Mouse (Mus musculus) forebrain, postnatal 0 days (tissue): ENCODE measurements around the gene Il2rg. TPM values are rescaled to one million over a fixed set of nuclear protein-coding genes. Genes with fewer than 3 reads are reported as not detected.

Experiments used
- ATAC-seq: fragments of 200-750 bp; cut with Nextera tagmentation; 2 replicates; pipeline ENCODE4 v1.8.0; 2017; ENCODE audit warnings: mild to moderate bottlenecking, moderate library complexity
- DNase-seq: peaks from one replicate; pipeline ENCODE4 v3.0.0-alpha.2; 2015
- H3K27ac ChIP-seq: fragments of 300-500 bp; sonication (generic); 2 replicates; pipeline ENCODE4 v1.5.1; 2014; ENCODE audit warnings: low read depth, mild to moderate bottlenecking, antibody characterized with exemption, low read length, moderate library complexity, mixed read lengths
- H3K27me3 ChIP-seq: fragments of 300-500 bp; sonication (generic); 2 replicates; pipeline ENCODE4 v1.6.1; 2014; ENCODE audit warnings: mild to moderate bottlenecking, low read length, mixed read lengths; ENCODE audit not compliant: insufficient read depth
- H3K36me3 ChIP-seq: fragments of 300-500 bp; sonication (generic); 2 replicates; pipeline ENCODE4 v1.6.1; 2014; ENCODE audit warnings: mild to moderate bottlenecking, moderate library complexity; ENCODE audit not compliant: insufficient read depth
- H3K4me1 ChIP-seq: fragments of 300-500 bp; sonication (generic); 2 replicates; pipeline ENCODE4 v1.6.1; 2014; ENCODE audit warnings: antibody characterized with exemption; ENCODE audit not compliant: insufficient read depth
- H3K4me2 ChIP-seq: fragments of 300-500 bp; sonication (generic); 2 replicates; pipeline ENCODE4 v1.6.1; 2014; ENCODE audit warnings: low read depth, mild to moderate bottlenecking, moderate library complexity
- H3K4me3 ChIP-seq: fragments of 300-500 bp; sonication (generic); 2 replicates; pipeline ENCODE4 v1.5.1; 2014; ENCODE audit warnings: low read depth, low read length, mixed read lengths
- H3K9ac ChIP-seq: fragments of 300-500 bp; sonication (generic); 2 replicates; pipeline ENCODE4 v1.6.1; 2014; ENCODE audit warnings: mild to moderate bottlenecking
- H3K9me3 ChIP-seq: fragments of 300-500 bp; sonication (generic); 2 replicates; pipeline ENCODE4 v1.6.1; 2016; ENCODE audit warnings: low read length
- CTCF ChIP-seq: sonication (generic); IDR thresholded peaks from 2 replicates; pipeline ENCODE4 v1.5.1; 2016; ENCODE audit warnings: antibody characterized with exemption, control low read depth, low read depth
- WGBS: fragments of 180-500 bp; shearing (Covaris S2); extraction: QIAGEN DNeasy Blood & Tissue Kit; methylation state at CpG from one replicate; pipeline ENCODE4 v1.1.7; 2014; 5-methylcytosine and 5-hydroxymethylcytosine counted together
- polyA plus RNA-seq: library from polyadenylated mRNA; unstranded; fragments of >200 nt; fragmentation: Nextera tagmentation; extraction: Ambion mirVana; gene quantifications from 2 replicates; pipeline ENCODE4 v1.2.1, GENCODE M21; 2015
- total RNA-seq: library from RNA; depleted of rRNA; stranded (reverse); fragments of >200 nt; gene quantifications from 2 replicates; pipeline ENCODE4 v1.2.3, GENCODE M21; 2014

The Il2rg gene
- total and polyA plus RNA-seq, 2 experiments from 2014 or later: 1.2 to 4.2 TPM

DNA sequence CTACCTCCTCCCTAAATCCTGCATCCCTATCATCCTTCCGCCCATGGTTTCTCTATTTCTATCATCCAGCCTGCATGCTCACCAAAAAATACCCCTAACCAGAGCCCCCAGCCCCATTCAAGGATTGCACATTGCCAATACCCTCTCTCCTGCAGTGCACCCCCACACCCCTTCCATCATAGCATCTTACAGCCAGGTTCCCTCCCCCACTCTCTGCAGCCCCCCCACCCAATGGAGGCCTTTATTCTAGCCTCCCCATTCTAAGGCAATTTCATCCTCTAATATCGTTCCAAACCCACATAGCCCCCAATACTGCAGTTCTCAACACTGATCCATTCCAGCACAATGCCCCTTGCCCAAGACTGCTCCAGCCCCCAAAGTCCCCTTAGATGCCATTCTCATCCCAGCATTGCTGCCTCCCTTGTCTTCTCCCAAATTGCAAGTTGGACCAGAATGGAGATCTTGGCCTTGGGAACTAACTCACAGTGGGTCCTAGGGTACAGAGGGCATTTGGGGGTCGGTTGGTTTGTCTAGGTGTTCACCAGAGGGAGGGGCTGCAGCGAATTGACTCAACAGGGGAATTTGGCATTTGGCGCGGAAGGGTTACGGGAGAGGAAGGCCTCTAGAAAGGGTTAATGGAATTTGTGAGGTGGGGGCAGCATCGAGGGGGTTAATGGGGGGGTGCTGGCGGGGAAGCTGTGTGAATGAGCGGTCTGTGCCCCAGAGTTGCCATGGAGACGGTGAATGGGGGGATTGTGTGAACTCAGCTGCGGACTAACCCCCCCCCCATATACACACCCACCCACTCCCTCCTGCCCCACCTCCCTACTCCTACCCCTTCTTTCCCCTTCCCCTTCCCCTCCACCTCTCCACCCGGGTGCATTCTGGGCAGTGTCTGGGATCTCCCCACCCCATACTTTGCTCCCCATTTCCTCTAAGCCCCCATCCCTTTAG lies 31.7 kb upstream of the Il2rg start:
- Histone ChIP-seq H3K27ac (peak overlapping the region; percentile 83), H3K36me3 (peaks cover 4% of the 10 kb centered on the region; the same call in 1 of the 2 replicates), H3K27me3 (no peaks in the 10 kb centered on the region), H3K4me3 (peak overlapping the region; percentile 50), H3K9me3 (no peaks in the 10 kb centered on the region), H3K9ac (peak overlapping the region; percentile 72), H3K4me2 (peak overlapping the region; percentile 50), H3K4me1 (0 out of 2 replicates have a peak, but pooled peaks cover 2% of the 10 kb centered on the region)
- ATAC-seq (peak; percentile 73), DNase-seq (peak; percentile 72)
- WGBS: 34% methylated on average over 12 of the region's 13 CpGs
- no peak for TF ChIP-seq CTCF

DNA sequence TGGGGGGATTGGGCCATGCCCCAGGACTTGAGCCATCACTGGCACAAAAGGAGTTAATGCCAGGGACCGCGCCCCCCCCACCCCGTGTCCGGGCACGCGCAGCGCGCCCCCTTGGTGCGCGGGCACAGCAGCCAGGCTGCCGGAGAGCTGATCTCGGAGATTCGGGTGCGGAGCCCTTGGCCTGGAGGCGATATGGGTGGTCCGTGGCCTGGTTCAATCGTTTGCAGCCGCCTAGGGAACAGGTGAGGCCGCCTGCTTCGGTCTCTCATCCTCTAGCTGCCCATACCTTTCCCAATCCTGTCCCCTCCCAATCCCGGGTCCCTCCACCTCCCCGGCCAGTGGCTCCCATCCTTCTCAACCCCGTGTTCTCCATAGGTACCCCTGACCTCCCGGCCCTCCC lies 31.0 kb upstream of the Il2rg start, which contains the start of gene Nlgn3:
Gene Nlgn3 (plus strand): TSS at position 114 of the 400 bp plus-strand sequence.
- no peaks in the 10 kb centered on the region for H3K27me3 ChIP-seq
- no peaks in the 10 kb centered on the region for H3K4me1 ChIP-seq
- H3K4me3 ChIP-seq: peak within 1 kb of the TSS; percentile 50
- peak within 1 kb of the TSS; percentile 50 for H3K4me2 ChIP-seq
- peak within 1 kb of the TSS; percentile 72 for H3K9ac ChIP-seq
- ATAC-seq: peak; percentile 21
- H3K27ac ChIP-seq: peak within 1 kb of the TSS; percentile 83
- WGBS: 24% methylated on average over 22 of the region's 24 CpGs
- H3K9me3 ChIP-seq: no peaks in the 10 kb centered on the region
- peak; percentile 75 for DNase-seq
- H3K36me3 ChIP-seq: peaks cover 4% of the 10 kb centered on the region
- TF ChIP-seq CTCF: no peak

DNA sequence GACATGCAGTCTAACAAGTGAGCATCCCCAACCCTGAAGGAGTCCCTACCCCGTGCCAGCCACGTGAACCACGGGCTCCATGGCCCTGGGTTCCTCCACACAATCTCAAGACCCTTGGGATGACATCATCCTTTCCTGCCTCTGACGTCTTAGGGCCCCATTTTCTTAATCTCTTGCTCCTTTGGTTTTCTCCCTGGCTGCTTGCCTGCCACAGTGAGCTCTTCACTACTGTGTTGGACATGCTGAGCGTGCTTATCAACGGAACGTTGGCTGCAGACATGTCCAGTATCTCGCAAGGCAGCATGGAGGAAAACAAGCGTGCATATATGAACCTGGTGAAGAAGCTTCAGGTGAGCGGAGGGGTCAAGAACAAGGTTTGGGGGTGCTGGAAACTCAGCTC lies 22.1 kb upstream of the Il2rg start:
- H3K9ac ChIP-seq: no peak overlapping the region
- no peaks in the 10 kb centered on the region for H3K4me1 ChIP-seq
- peaks cover 49% of the 10 kb centered on the region for H3K36me3 ChIP-seq
- no peaks in the 10 kb centered on the region for H3K27me3 ChIP-seq
- ATAC-seq (no peak), DNase-seq (no peak)
- TF ChIP-seq CTCF: no peak
- no peaks in the 10 kb centered on the region for H3K9me3 ChIP-seq
- H3K4me3 ChIP-seq: no peak overlapping the region
- H3K27ac ChIP-seq: no peak overlapping the region
- H3K4me2 ChIP-seq: no peak overlapping the region
- 86% methylated on average over 10 of the region's 10 CpGs for WGBS

DNA sequence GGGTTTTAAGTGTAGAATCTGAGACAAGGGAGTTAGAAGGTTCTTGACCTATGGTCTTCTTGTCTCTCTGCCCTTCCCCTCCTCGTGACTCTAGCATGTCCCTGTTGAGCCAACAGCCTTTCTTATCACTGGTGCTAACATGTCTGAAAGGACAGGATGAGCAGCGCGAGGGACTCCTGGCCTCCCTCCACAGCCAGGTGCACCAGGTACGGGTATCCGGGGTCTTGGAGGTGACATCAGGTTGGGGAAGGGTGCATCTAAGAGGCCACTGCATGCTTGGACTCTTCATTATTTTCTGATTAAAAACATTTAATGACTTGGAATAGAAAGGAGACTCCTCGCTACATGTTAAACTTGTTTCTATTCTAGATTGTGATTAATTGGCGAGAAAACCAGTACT lies 21.0 kb upstream of the Il2rg start:
- H3K9me3 ChIP-seq: no peaks in the 10 kb centered on the region
- ATAC-seq (no peak), DNase-seq (no peak)
- H3K9ac ChIP-seq: no peak overlapping the region
- no peaks in the 10 kb centered on the region for H3K4me1 ChIP-seq
- no peak overlapping the region for H3K4me3 ChIP-seq
- H3K4me2 ChIP-seq: no peak overlapping the region
- no peak overlapping the region for H3K27ac ChIP-seq
- H3K36me3 ChIP-seq: peaks cover 48% of the 10 kb centered on the region
- no peaks in the 10 kb centered on the region for H3K27me3 ChIP-seq
- TF ChIP-seq CTCF: no peak
- WGBS: 84% methylated on average over 7 of the region's 7 CpGs

DNA sequence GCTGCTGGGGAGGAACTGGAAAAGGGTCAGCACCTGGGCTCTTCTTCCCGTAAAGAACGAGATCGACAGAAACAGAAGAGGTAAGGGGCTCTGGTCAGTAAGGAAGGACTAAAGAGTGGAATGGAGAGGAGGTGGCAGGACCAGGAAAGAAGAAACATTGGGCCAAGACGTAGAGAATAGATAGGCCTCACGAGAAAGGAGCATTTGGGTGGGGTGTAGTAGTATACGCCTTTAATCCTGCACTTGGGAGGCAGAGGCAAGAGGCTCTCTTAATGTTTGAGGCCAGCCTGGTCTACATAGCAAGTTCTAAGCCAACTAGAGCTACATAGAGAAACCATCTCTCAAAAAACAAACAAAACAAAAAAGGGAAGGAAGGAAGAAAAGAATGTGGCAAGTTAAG lies 20.4 kb upstream of the Il2rg start:
- H3K9ac ChIP-seq: no peak overlapping the region
- 93% methylated on average over 6 of the region's 6 CpGs for WGBS
- peaks cover 44% of the 10 kb centered on the region; the same call in 1 of the 2 replicates for H3K36me3 ChIP-seq
- H3K9me3 ChIP-seq: no peaks in the 10 kb centered on the region
- no peak overlapping the region for H3K27ac ChIP-seq
- DNase-seq (no peak), ATAC-seq (no peak)
- no peak overlapping the region for H3K4me3 ChIP-seq
- TF ChIP-seq CTCF: no peak
- H3K4me1 ChIP-seq: no peaks in the 10 kb centered on the region
- no peaks in the 10 kb centered on the region for H3K27me3 ChIP-seq
- H3K4me2 ChIP-seq: no peak overlapping the region

DNA sequence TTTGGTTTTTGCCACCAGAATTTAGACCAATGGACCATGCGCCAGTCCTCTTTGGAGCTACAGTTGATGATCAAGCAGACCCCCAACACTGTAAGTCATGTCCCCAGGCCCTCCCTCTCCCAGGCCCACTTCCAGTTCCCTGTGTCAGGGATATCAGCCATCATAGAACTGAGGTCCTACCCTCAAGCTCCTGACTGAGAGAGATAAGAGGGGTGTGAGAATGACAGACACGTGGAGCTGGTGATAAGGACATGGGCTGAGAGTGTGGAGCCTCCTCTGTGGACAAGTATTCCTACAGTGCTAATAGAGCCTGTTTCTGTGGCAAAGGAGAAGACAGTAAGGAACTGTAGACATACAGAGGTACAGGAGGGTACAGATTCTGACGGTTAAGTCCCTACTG lies 19.5 kb upstream of the Il2rg start:
- Histone ChIP-seq H3K4me3 (no peak overlapping the region), H3K9me3 (no peaks in the 10 kb centered on the region), H3K36me3 (peaks cover 41% of the 10 kb centered on the region; the same call in 1 of the 2 replicates), H3K27ac (no peak overlapping the region), H3K9ac (no peak overlapping the region), H3K4me1 (no peaks in the 10 kb centered on the region), H3K27me3 (no peaks in the 10 kb centered on the region), H3K4me2 (no peak overlapping the region)
- no peak for ATAC-seq
- DNase-seq: no peak
- WGBS: 91% methylated on average over 3 of the region's 3 CpGs
- TF ChIP-seq CTCF: no peak
